In the genomic region with DNA sequence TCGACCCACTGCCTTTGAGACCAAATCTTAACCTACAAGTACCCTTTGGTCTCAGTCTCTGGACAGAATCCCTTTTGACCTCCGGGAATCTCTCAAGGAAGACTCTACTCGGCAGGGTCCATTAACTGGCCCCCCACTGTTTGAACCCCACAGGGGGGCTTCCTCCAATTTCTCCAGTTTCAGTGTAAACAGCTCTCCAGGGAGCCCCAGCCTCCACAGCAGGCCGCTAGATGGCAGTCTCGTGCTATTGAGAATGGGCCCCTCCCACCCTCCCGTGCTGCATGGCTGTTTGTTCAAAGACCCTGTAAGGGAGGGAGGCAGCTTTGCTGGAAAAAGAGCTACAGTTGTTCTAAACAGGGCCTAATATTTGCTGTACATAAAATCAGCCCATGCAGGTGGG, we compare ENCODE assay signal across 9 mouse cellular contexts. TPM values are rescaled to one million over a fixed set of nuclear protein-coding genes. Genes with fewer than 3 reads are reported as not detected.
DNase-seq lines count a peak whose midpoint lies in the region; ATAC-seq and TF ChIP-seq lines count a peak whose summit lies in the region.
"Had no signal": no experiment of that assay in that cellular context is flagged by ENCODE, and none has a peak within 500 bp of the region (broad histone marks: within the 10 kb centered on the region; RNA-seq: fewer than 3 reads in every experiment).

No protein-coding gene starts in this region.

- 11% methylated on average over 6 of the region's 6 CpGs for WGBS in heart, embryonic 11.5 days (ENCODE audit: insufficient replicate concordance)
- 14% methylated on average over 6 of the region's 6 CpGs for WGBS in liver, embryonic 16.5 days (ENCODE audit: insufficient replicate concordance)
- WGBS in neural tube, embryonic 15.5 days, result 4% methylated on average over 6 of the region's 6 CpGs
- 21% methylated on average over 6 of the region's 6 CpGs for WGBS in thymus, adult 2 months

- peak; percentile 46 for TF ChIP-seq CTCF in cortical plate, adult 2 months (IDR thresholded peaks at IDR 0.05; ENCODE audit: extremely low read depth, insufficient read depth, low read length)
- peak; percentile 51; the same call in 1 of the 2 replicates for TF ChIP-seq CTCF in thymus, adult 2 months (IDR thresholded peaks at IDR 0.05; ENCODE audit: borderline replicate concordance, control insufficient read depth, extremely low read depth, insufficient read depth, low read length, poor library complexity)

- no peak overlapping the region for H3K4me2 ChIP-seq in heart, embryonic 11.5 days
- H3K4me2 ChIP-seq in liver, embryonic 16.5 days (ENCODE audit: low read depth, low read length), result no peak overlapping the region
- no peak overlapping the region for H3K4me2 ChIP-seq in neural tube, embryonic 15.5 days

- no peak overlapping the region for H3K4me3 ChIP-seq in cortical plate, adult 2 months (ENCODE audit: insufficient read depth, low read length)
- H3K4me3 ChIP-seq in heart, embryonic 11.5 days (ENCODE audit: low read depth, low read length), result no peak overlapping the region
- H3K4me3 ChIP-seq in liver, embryonic 16.5 days (ENCODE audit: low read depth, low read length), result no peak overlapping the region
- H3K4me3 ChIP-seq in neural tube, embryonic 15.5 days (replicated peaks), result no peak overlapping the region
- no peak overlapping the region for H3K4me3 ChIP-seq in thymus, adult 2 months (ENCODE audit: control insufficient read depth, insufficient read depth, low read length)

- DNase-seq in left cerebral cortex, adult 18-20 months (ENCODE audit: low spot score in 2 of 2), result peak; percentile 44 to 69
- no peak for DNase-seq in left cerebral cortex, adult 11 months (ENCODE audit: low spot score)
- peak; percentile 86 for DNase-seq in kidney, postnatal 10 days
- peak; percentile 70 for DNase-seq in thymus, adult 2 months

- no peaks in the 10 kb centered on the region for H3K4me1 ChIP-seq in cortical plate, adult 2 months (ENCODE audit: control insufficient read depth, insufficient read depth, low read length)
- H3K4me1 ChIP-seq in heart, embryonic 11.5 days (ENCODE audit: control insufficient read depth, insufficient read depth, low read length), result peaks cover 55% of the 10 kb centered on the region
- H3K4me1 ChIP-seq in liver, embryonic 16.5 days (ENCODE audit: control insufficient read depth, low read depth, low read length), result peaks cover 31% of the 10 kb centered on the region
- peaks cover 42% of the 10 kb centered on the region for H3K4me1 ChIP-seq in neural tube, embryonic 15.5 days
- peaks cover 13% of the 10 kb centered on the region for H3K4me1 ChIP-seq in thymus, adult 2 months (replicated peaks; ENCODE audit: control insufficient read depth, insufficient read depth, low read length)

- peak overlapping the region; percentile 69 for H3K9ac ChIP-seq in heart, embryonic 11.5 days (ENCODE audit: low read depth, low read length)
- peak overlapping the region; percentile 10; the same call in 1 of the 2 replicates for H3K9ac ChIP-seq in liver, embryonic 16.5 days (ENCODE audit: low read depth, low read length)
- H3K9ac ChIP-seq in neural tube, embryonic 15.5 days (replicated peaks), result 0 out of 2 replicates have a peak overlapping the region, but pooled peaks have one; percentile 11

- H3K9me3 ChIP-seq in heart, embryonic 11.5 days (replicated peaks; ENCODE audit: control insufficient read depth, low read length), result no peaks in the 10 kb centered on the region
- H3K9me3 ChIP-seq in liver, embryonic 16.5 days (replicated peaks; ENCODE audit: control insufficient read depth, low read length), result no peaks in the 10 kb centered on the region
- no peaks in the 10 kb centered on the region for H3K9me3 ChIP-seq in neural tube, embryonic 15.5 days (replicated peaks)

- no peak for TF ChIP-seq POLR2A in cortical plate, adult 2 months (IDR thresholded peaks at IDR 0.05; ENCODE audit: extremely low read depth, insufficient read depth, low read length)
- no peak for TF ChIP-seq POLR2A in thymus, adult 2 months (IDR thresholded peaks at IDR 0.05; ENCODE audit: control insufficient read depth, extremely low read depth, insufficient read depth, low read length, poor library complexity)

- no peak overlapping the region for H3K27ac ChIP-seq in cortical plate, adult 2 months (ENCODE audit: insufficient read depth, low read length)
- H3K27ac ChIP-seq in heart, embryonic 11.5 days (ENCODE audit: low read depth, low read length), result peak overlapping the region; percentile 84
- peak overlapping the region; percentile 37 for H3K27ac ChIP-seq in liver, embryonic 16.5 days (ENCODE audit: low read length)
- peak overlapping the region; percentile 69 for H3K27ac ChIP-seq in neural tube, embryonic 15.5 days (replicated peaks)
- no peak overlapping the region for H3K27ac ChIP-seq in thymus, adult 2 months (ENCODE audit: control insufficient read depth, insufficient read depth, low read length)

- peak; percentile 22; the same call in 1 of the 2 replicates for ATAC-seq in heart, embryonic 11.5 days (replicated peaks; ENCODE audit: insufficient number of reproducible peaks, low FRiP score, low TSS enrichment)
- ATAC-seq in liver, embryonic 16.5 days (ENCODE audit: low read depth), result no peak
- ATAC-seq in neural tube, embryonic 15.5 days (ENCODE audit: low FRiP score), result peak; percentile 30; the same call in 1 of the 2 replicates

- H3K27me3 ChIP-seq in heart, embryonic 11.5 days (ENCODE audit: control insufficient read depth, insufficient read depth, low read length), result no peaks in the 10 kb centered on the region
- no peaks in the 10 kb centered on the region for H3K27me3 ChIP-seq in liver, embryonic 16.5 days (ENCODE audit: control insufficient read depth, insufficient read depth, low read depth, low read length)
- H3K27me3 ChIP-seq in neural tube, embryonic 15.5 days (replicated peaks), result no peaks in the 10 kb centered on the region
- H3K27me3 ChIP-seq in thymus, adult 2 months (ENCODE audit: control insufficient read depth, insufficient read depth, low read length), result no peaks in the 10 kb centered on the region

- no peaks in the 10 kb centered on the region; the same call in 1 of the 2 replicates for H3K36me3 ChIP-seq in heart, embryonic 11.5 days (ENCODE audit: control insufficient read depth, insufficient read depth, low read length)
- H3K36me3 ChIP-seq in liver, embryonic 16.5 days (ENCODE audit: control insufficient read depth, insufficient read depth), result no peaks in the 10 kb centered on the region
- peaks cover 14% of the 10 kb centered on the region for H3K36me3 ChIP-seq in neural tube, embryonic 15.5 days
- peaks cover 8% of the 10 kb centered on the region for H3K36me3 ChIP-seq in thymus, adult 2 months (ENCODE audit: control insufficient read depth, insufficient read depth, low read length)

RNA-seq across cellular contexts. Expression of gene Mrpl23, which starts 5.4 kb away (rescaled TPM):
- 1 to 10 TPM; 3.1 to 5.9 TPM for total RNA-seq in left cerebral cortex, adult 18-20 months (2021)
- 69.3 and 74.0 TPM in 2 replicates for polyA plus RNA-seq in cortical plate, adult 2 months (2012; rRNA removed)
- polyA plus RNA-seq in heart, embryonic 11.5 days (2014; fragmentation: Nextera tagmentation; extraction: Ambion mirVana), result 15.4 and 19.3 TPM in 2 replicates
- polyA plus RNA-seq in liver, embryonic 16.5 days (2015; fragmentation: Nextera tagmentation; extraction: Ambion mirVana), result 10.9 and 11.4 TPM in 2 replicates
- polyA plus RNA-seq in neural tube, embryonic 15.5 days (2015; fragmentation: Nextera tagmentation; extraction: Ambion mirVana), result 21.0 and 27.9 TPM in 2 replicates
- polyA plus RNA-seq in thymus, adult 2 months (2012; rRNA removed), result 16.7 and 21.3 TPM in 2 replicates

RNA-seq across cellular contexts. Expression of gene Tnnt3, which starts 39.2 kb away (rescaled TPM):
- total RNA-seq in left cerebral cortex, adult 18-20 months (2021), result not detected
- 0.19 and 0.40 TPM in 2 replicates for polyA plus RNA-seq in cortical plate, adult 2 months (2012; rRNA removed)
- polyA plus RNA-seq in heart, embryonic 11.5 days (2014; fragmentation: Nextera tagmentation; extraction: Ambion mirVana), result 16.0 and 16.3 TPM in 2 replicates
- polyA plus RNA-seq in liver, embryonic 16.5 days (2015; fragmentation: Nextera tagmentation; extraction: Ambion mirVana), result 13.0 and 31.5 TPM in 2 replicates
- 14.9 and 26.9 TPM in 2 replicates for polyA plus RNA-seq in neural tube, embryonic 15.5 days (2015; fragmentation: Nextera tagmentation; extraction: Ambion mirVana)
- polyA plus RNA-seq in thymus, adult 2 months (2012; rRNA removed), result 1.1 and 2.2 TPM in 2 replicates
- polyA plus RNA-seq: testis, adult 2 months had no signal

Comparison
In these comparisons a context has a peak if more than half of its experiments do, and no peak if none do; other contexts are left out.
1. H3K27ac ChIP-seq: peak in heart, embryonic 11.5 days (single experiment), liver, embryonic 16.5 days (single experiment) and neural tube, embryonic 15.5 days (single experiment); none in cortical plate, adult 2 months (single experiment) and thymus, adult 2 months (single experiment).
2. H3K9ac ChIP-seq: peak in every context shown above with its lines; median percentile 69 in heart, embryonic 11.5 days; 11 in neural tube, embryonic 15.5 days; 10 in liver, embryonic 16.5 days.